ENCODE assay signal across 8 mouse cellular contexts in genomic region chr8:71679550-71680168, GRCm38 (mm10). TPM values are rescaled to one million over a fixed set of nuclear protein-coding genes. Genes with fewer than 3 reads are reported as not detected.
A peak's percentile ranks its signal among the peaks of the same experiment; 100 is the strongest.
DNase-seq lines count a peak whose midpoint lies in the region; ATAC-seq and TF ChIP-seq lines count a peak whose summit lies in the region.

No protein-coding gene starts in this region.

- ATAC-seq in lung, postnatal 0 days: 0 out of 2 replicates have a peak, but pooled peaks have one; percentile 6
- no peak for ATAC-seq in limb, embryonic 12.5 days (ENCODE audit: insufficient number of reproducible peaks, insufficient read depth, low FRiP score, low TSS enrichment, low read depth)
- no peak for ATAC-seq in stomach, postnatal 0 days (ENCODE audit: low FRiP score, low TSS enrichment)
- ATAC-seq in megakaryocyte progenitor cell, adult 5-6 weeks (replicated peaks; ENCODE audit: poor library complexity): no peak

- no peak for DNase-seq in lung, postnatal 0 days (ENCODE audit: low spot score)
- DNase-seq in lung, adult 18-20 months: no peak
- peak; percentile 66 to 71 for DNase-seq in heart, adult 2 months
- no peak for DNase-seq in stomach, postnatal 0 days (ENCODE audit: low spot score)
- no peak for DNase-seq in left cerebral cortex, postnatal 4 days
- DNase-seq in right cerebral cortex, adult 2 months (ENCODE audit: low spot score in 2 of 2): no peak

- H3K27ac ChIP-seq in lung, postnatal 0 days (ENCODE audit: low read length): no peak overlapping the region
- H3K27ac ChIP-seq in heart, adult 2 months: no peak overlapping the region
- no peak overlapping the region for H3K27ac ChIP-seq in limb, embryonic 12.5 days
- no peak overlapping the region for H3K27ac ChIP-seq in stomach, postnatal 0 days (replicated peaks)

- no peak overlapping the region for H3K9ac ChIP-seq in lung, postnatal 0 days (replicated peaks; ENCODE audit: low read depth)
- H3K9ac ChIP-seq in heart, adult 2 months (ENCODE audit: low read depth, low read length): peak overlapping the region; percentile 19; the same call in 1 of the 2 replicates
- no peak overlapping the region; the same call in 1 of the 2 replicates for H3K9ac ChIP-seq in limb, embryonic 12.5 days (replicated peaks)
- peak overlapping the region; percentile 38; the same call in 1 of the 2 replicates for H3K9ac ChIP-seq in stomach, postnatal 0 days (ENCODE audit: low read length)

- WGBS in lung, postnatal 0 days: 20% methylated on average over 42 of the region's 46 CpGs
- 33% methylated on average over 46 of the region's 46 CpGs for WGBS in heart, adult 2 months
- WGBS in limb, embryonic 12.5 days: 2% methylated on average over 46 of the region's 46 CpGs
- 13% methylated on average over 46 of the region's 46 CpGs for WGBS in stomach, postnatal 0 days

- no peak for TF ChIP-seq POLR2A in heart, adult 2 months (IDR thresholded peaks at IDR 0.05; ENCODE audit: insufficient read depth, low read depth, low read length)

- no peaks in the 10 kb centered on the region for H3K36me3 ChIP-seq in lung, postnatal 0 days (ENCODE audit: insufficient read depth, low read length)
- H3K36me3 ChIP-seq in heart, adult 2 months (ENCODE audit: control insufficient read depth, insufficient read depth, low read length): no peaks in the 10 kb centered on the region
- H3K36me3 ChIP-seq in limb, embryonic 12.5 days: no peaks in the 10 kb centered on the region
- H3K36me3 ChIP-seq in stomach, postnatal 0 days (ENCODE audit: control insufficient read depth, insufficient read depth, low read length): no peaks in the 10 kb centered on the region

- H3K79me2 ChIP-seq in heart, adult 2 months (replicated peaks; ENCODE audit: control insufficient read depth, insufficient read depth, low read length): no peaks in the 10 kb centered on the region

- H3K27me3 ChIP-seq in lung, postnatal 0 days (replicated peaks; ENCODE audit: insufficient read depth, low read length): peaks cover 16% of the 10 kb centered on the region
- no peaks in the 10 kb centered on the region for H3K27me3 ChIP-seq in heart, adult 2 months (ENCODE audit: control insufficient read depth, insufficient read depth, low read length)
- H3K27me3 ChIP-seq in limb, embryonic 12.5 days: peaks cover 96% of the 10 kb centered on the region
- no peaks in the 10 kb centered on the region; the same call in 1 of the 2 replicates for H3K27me3 ChIP-seq in stomach, postnatal 0 days (ENCODE audit: control insufficient read depth, insufficient read depth, low read length)

- H3K4me1 ChIP-seq in lung, postnatal 0 days (ENCODE audit: insufficient read depth, low read depth, low read length): peaks cover 8% of the 10 kb centered on the region
- H3K4me1 ChIP-seq in heart, adult 2 months (ENCODE audit: control insufficient read depth, insufficient read depth, low read length): peaks cover 7% of the 10 kb centered on the region; the same call in 1 of the 2 replicates
- peaks cover 20% of the 10 kb centered on the region for H3K4me1 ChIP-seq in limb, embryonic 12.5 days (replicated peaks)
- no peaks in the 10 kb centered on the region for H3K4me1 ChIP-seq in stomach, postnatal 0 days (replicated peaks; ENCODE audit: control insufficient read depth, insufficient read depth)

- no peak for TF ChIP-seq CTCF in lung, postnatal 0 days (IDR thresholded peaks at IDR 0.05)
- no peak for TF ChIP-seq CTCF in heart, adult 2 months (IDR thresholded peaks at IDR 0.05)
- no peak for TF ChIP-seq CTCF in stomach, postnatal 0 days (IDR thresholded peaks at IDR 0.05; ENCODE audit: low read depth)

- no peak for TF ChIP-seq EP300 in lung, postnatal 0 days (IDR thresholded peaks at IDR 0.05)
- TF ChIP-seq EP300 in heart, adult 2 months (IDR thresholded peaks at IDR 0.05; ENCODE audit: insufficient read depth, low read depth, low read length): no peak
- TF ChIP-seq EP300 in stomach, postnatal 0 days (optimal IDR thresholded peaks at IDR 0.05): no peak

- intact Hi-C loops in heart, adult 2 months (cut with DNase I): no loop called here
- intact Hi-C loops in left cerebral cortex, postnatal 4 days (cut with DNase I): no loop called here

- H3K9me3 ChIP-seq in lung, postnatal 0 days (ENCODE audit: low read length): no peaks in the 10 kb centered on the region
- no peaks in the 10 kb centered on the region for H3K9me3 ChIP-seq in limb, embryonic 12.5 days
- no peaks in the 10 kb centered on the region for H3K9me3 ChIP-seq in stomach, postnatal 0 days (ENCODE audit: control insufficient read depth, low read length)

- H3K4me2 ChIP-seq in lung, postnatal 0 days (replicated peaks; ENCODE audit: low read depth, low read length): peak overlapping the region; percentile 44
- peak overlapping the region; percentile 51 for H3K4me2 ChIP-seq in limb, embryonic 12.5 days
- H3K4me2 ChIP-seq in stomach, postnatal 0 days (replicated peaks; ENCODE audit: low read depth): peak overlapping the region; percentile 52

- H3K4me3 ChIP-seq in lung, postnatal 0 days (ENCODE audit: low read depth, low read length): peak overlapping the region; percentile 25
- peak overlapping the region; percentile 30 for H3K4me3 ChIP-seq in heart, adult 2 months
- H3K4me3 ChIP-seq in limb, embryonic 12.5 days (replicated peaks): peak overlapping the region; percentile 30
- peak overlapping the region; percentile 22 for H3K4me3 ChIP-seq in stomach, postnatal 0 days (ENCODE audit: low read depth, low read length)

RNA-seq across cellular contexts. Expression of gene Jak3, which starts 3.6 kb away (rescaled TPM):
- 7.7 and 10.0 TPM in 2 replicates for polyA plus RNA-seq in lung, postnatal 0 days (2015; fragmentation: Nextera tagmentation; extraction: Ambion mirVana)
- 1 to 10 TPM; 8.1 to 8.6 TPM for total RNA-seq in heart, adult 2 months (2021)
- 23.3 and 24.0 TPM in 2 replicates for polyA plus RNA-seq in heart, adult 2 months (2012; rRNA removed)
- 3.8 and 4.4 TPM in 2 replicates for polyA plus RNA-seq in limb, embryonic 12.5 days (2016; fragmentation: Nextera tagmentation; extraction: Ambion mirVana)
- polyA plus RNA-seq in stomach, postnatal 0 days (2015; fragmentation: Nextera tagmentation; extraction: Ambion mirVana): 4.6 and 5.4 TPM in 2 replicates
- total RNA-seq in left cerebral cortex, postnatal 4 days (2021): 1 to 10 TPM; 4.5 to 5.5 TPM
- 9.3 and 11.8 TPM in 2 replicates for total RNA-seq in megakaryocyte progenitor cell, adult 5-6 weeks (2015)
- total RNA-seq in megakaryocyte progenitor cell, adult 5-6 weeks (2017): 7.7 and 9.9 TPM in 2 replicates

RNA-seq across cellular contexts. Expression of gene Unc13a, which starts 8.1 kb away (rescaled TPM):
- polyA plus RNA-seq in lung, postnatal 0 days (2015; fragmentation: Nextera tagmentation; extraction: Ambion mirVana): 0.35 and 0.46 TPM in 2 replicates
- total RNA-seq in heart, adult 2 months (2021): under 1 TPM; 0.61 to 0.86 TPM
- 1.4 and 1.8 TPM in 2 replicates for polyA plus RNA-seq in heart, adult 2 months (2012; rRNA removed)
- polyA plus RNA-seq in limb, embryonic 12.5 days (2016; fragmentation: Nextera tagmentation; extraction: Ambion mirVana): 0.60 and 0.86 TPM in 2 replicates
- 0.46 and 0.52 TPM in 2 replicates for polyA plus RNA-seq in stomach, postnatal 0 days (2015; fragmentation: Nextera tagmentation; extraction: Ambion mirVana)
- total RNA-seq in left cerebral cortex, postnatal 4 days (2021): 100 to 1,000 TPM; 204 to 221 TPM
- 0.64 and 1.8 TPM in 2 replicates for total RNA-seq in megakaryocyte progenitor cell, adult 5-6 weeks (2015)
- total RNA-seq in megakaryocyte progenitor cell, adult 5-6 weeks (2017): 0.79 and 0.98 TPM in 2 replicates

RNA-seq across cellular contexts. Expression of gene Insl3, which starts 9.4 kb away (rescaled TPM):
- polyA plus RNA-seq in lung, postnatal 0 days (2015; fragmentation: Nextera tagmentation; extraction: Ambion mirVana): 2.9 and 3.9 TPM in 2 replicates
- total RNA-seq in heart, adult 2 months (2021): 1 to 10 TPM; 4.0 to 4.1 TPM
- polyA plus RNA-seq in heart, adult 2 months (2012; rRNA removed): 16.3 and 19.3 TPM in 2 replicates
- 0.54 and 0.64 TPM in 2 replicates for polyA plus RNA-seq in limb, embryonic 12.5 days (2016; fragmentation: Nextera tagmentation; extraction: Ambion mirVana)
- polyA plus RNA-seq in stomach, postnatal 0 days (2015; fragmentation: Nextera tagmentation; extraction: Ambion mirVana): 1.9 and 2.6 TPM in 2 replicates
- 1 to 10 TPM in 1 of 2 experiments, under 1 TPM in 1; 0.70 to 1.6 TPM for total RNA-seq in left cerebral cortex, postnatal 4 days (2021)
- total RNA-seq in megakaryocyte progenitor cell, adult 5-6 weeks (2015): 7.1 and 7.2 TPM in 2 replicates
- total RNA-seq in megakaryocyte progenitor cell, adult 5-6 weeks (2017): 1.2 and 1.8 TPM in 2 replicates

RNA-seq across cellular contexts. Expression of gene B3gnt3, which starts 21.9 kb away (rescaled TPM):
- polyA plus RNA-seq in lung, postnatal 0 days (2015; fragmentation: Nextera tagmentation; extraction: Ambion mirVana): 11.7 and 12.1 TPM in 2 replicates
- 1 to 10 TPM; 6.1 to 6.4 TPM for total RNA-seq in heart, adult 2 months (2021)
- 5.4 and 8.6 TPM in 2 replicates for polyA plus RNA-seq in heart, adult 2 months (2012; rRNA removed)
- 0.70 and 1.1 TPM in 2 replicates for polyA plus RNA-seq in limb, embryonic 12.5 days (2016; fragmentation: Nextera tagmentation; extraction: Ambion mirVana)
- polyA plus RNA-seq in stomach, postnatal 0 days (2015; fragmentation: Nextera tagmentation; extraction: Ambion mirVana): 35.9 and 36.9 TPM in 2 replicates
- under 1 TPM; 0.22 to 0.36 TPM for total RNA-seq in left cerebral cortex, postnatal 4 days (2021)
- total RNA-seq in megakaryocyte progenitor cell, adult 5-6 weeks (2015): 0.15 and 0.54 TPM in 2 replicates
- total RNA-seq in megakaryocyte progenitor cell, adult 5-6 weeks (2017): 0.12 and 0.34 TPM in 2 replicates

RNA-seq across cellular contexts. Expression of gene Fcho1, which starts 45.9 kb away (rescaled TPM):
- 1.4 and 1.8 TPM in 2 replicates for polyA plus RNA-seq in lung, postnatal 0 days (2015; fragmentation: Nextera tagmentation; extraction: Ambion mirVana)
- under 1 TPM; 0.23 to 0.64 TPM for total RNA-seq in heart, adult 2 months (2021)
- polyA plus RNA-seq in heart, adult 2 months (2012; rRNA removed): 2.7 and 4.5 TPM in 2 replicates
- polyA plus RNA-seq in limb, embryonic 12.5 days (2016; fragmentation: Nextera tagmentation; extraction: Ambion mirVana): 5.5 and 6.0 TPM in 2 replicates
- 4.8 and 5.9 TPM in 2 replicates for polyA plus RNA-seq in stomach, postnatal 0 days (2015; fragmentation: Nextera tagmentation; extraction: Ambion mirVana)
- total RNA-seq in left cerebral cortex, postnatal 4 days (2021): 100 to 1,000 TPM; 153 to 162 TPM
- 49.8 and 51.5 TPM in 2 replicates for total RNA-seq in megakaryocyte progenitor cell, adult 5-6 weeks (2015)
- total RNA-seq in megakaryocyte progenitor cell, adult 5-6 weeks (2017): 83.6 and 91.1 TPM in 2 replicates

Comparison
In these comparisons a context has a peak if more than half of its experiments do, and no peak if none do; other contexts are left out.
1. DNase-seq: peak in heart, adult 2 months (2 of 2); none in lung, postnatal 0 days (single experiment), lung, adult 18-20 months (0 of 2), stomach, postnatal 0 days (single experiment), left cerebral cortex, postnatal 4 days (single experiment) and right cerebral cortex, adult 2 months (0 of 2).
2. H3K9ac ChIP-seq: peak in heart, adult 2 months (single experiment) and stomach, postnatal 0 days (single experiment); none in lung, postnatal 0 days (single experiment) and limb, embryonic 12.5 days (single experiment).
3. Peak in every context shown above with its lines, with median percentiles within 50 percentile points of each other: H3K4me2 ChIP-seq and H3K4me3 ChIP-seq.